ENCODE assay signal across 9 mouse cellular contexts in the genomic region with DNA sequence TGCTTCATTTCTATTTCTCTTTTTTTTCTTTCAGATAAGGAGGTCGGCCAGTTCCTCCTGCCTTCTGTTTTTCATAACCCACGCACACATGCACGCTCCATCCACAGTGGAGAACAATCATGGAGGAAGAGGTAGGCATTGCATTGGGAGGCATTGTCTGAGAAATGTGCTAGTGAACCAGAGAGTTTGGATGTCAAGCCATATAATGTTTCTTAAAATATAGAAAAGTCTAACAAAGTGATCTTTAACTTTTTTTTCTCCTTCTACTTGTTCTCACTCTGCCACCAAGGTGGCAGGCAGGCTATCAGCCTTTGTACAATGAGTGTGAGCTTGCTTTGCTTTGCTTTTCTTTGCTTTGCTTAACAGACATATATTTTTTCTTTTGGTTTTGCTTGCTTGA. TPM values are rescaled to one million over a fixed set of nuclear protein-coding genes. Genes with fewer than 3 reads are reported as not detected.
DNase-seq lines count a peak whose midpoint lies in the region; ATAC-seq lines count a peak whose summit lies in the region.
"Had no signal": no experiment of that assay in that cellular context is flagged by ENCODE, and none has a peak within 500 bp of the region (broad histone marks: within the 10 kb centered on the region; RNA-seq: fewer than 3 reads in every experiment).

No protein-coding gene starts in this region.

- DNase-seq in midbrain, embryonic 10.5 days (ENCODE audit: low spot score) = peak; percentile 61
- DNase-seq in WW6 (ENCODE audit: low read depth, low spot score) = peak; percentile 97
- DNase-seq in fat pad, adult 2 months (ENCODE audit: extremely low read depth, low read depth, low spot score) = peak; percentile 42
- peak; percentile 49 for DNase-seq in skeletal muscle tissue, adult 2 months (ENCODE audit: low read depth, low spot score)
- DNase-seq in testis, postnatal 14 days (ENCODE audit: low spot score) = no peak
- DNase-seq in left cerebral cortex, adult 8-10 months (ENCODE audit: low spot score in 2 of 2) = no peak
- DNase-seq in cerebellum, postnatal 14 days = no peak
- DNase-seq: right cerebral cortex, postnatal 25 days had no signal

- 50% methylated on average over 3 of the region's 3 CpGs for WGBS in midbrain, embryonic 10.5 days
- 49% methylated on average over 3 of the region's 3 CpGs for WGBS in midbrain, embryonic 13.5 days

- no peaks in the 10 kb centered on the region for H3K4me1 ChIP-seq in midbrain, embryonic 10.5 days
- H3K4me1 ChIP-seq in midbrain, embryonic 13.5 days (replicated peaks) = no peaks in the 10 kb centered on the region

- H3K9ac ChIP-seq in midbrain, embryonic 13.5 days (replicated peaks) = no peak overlapping the region

- H3K4me2 ChIP-seq in midbrain, embryonic 13.5 days (replicated peaks) = no peak overlapping the region

- H3K27ac ChIP-seq in midbrain, embryonic 10.5 days (replicated peaks) = no peak overlapping the region
- no peak overlapping the region for H3K27ac ChIP-seq in midbrain, embryonic 13.5 days

- H3K27me3 ChIP-seq in midbrain, embryonic 10.5 days (ENCODE audit: low read depth, poor library complexity, severe bottlenecking) = no peaks in the 10 kb centered on the region
- no peaks in the 10 kb centered on the region for H3K27me3 ChIP-seq in midbrain, embryonic 13.5 days

- ATAC-seq in midbrain, embryonic 13.5 days = no peak

- H3K36me3 ChIP-seq in midbrain, embryonic 10.5 days = no peaks in the 10 kb centered on the region
- H3K36me3 ChIP-seq in midbrain, embryonic 13.5 days = no peaks in the 10 kb centered on the region

- no peak overlapping the region for H3K4me3 ChIP-seq in midbrain, embryonic 10.5 days
- H3K4me3 ChIP-seq in midbrain, embryonic 13.5 days (replicated peaks) = no peak overlapping the region

- H3K9me3 ChIP-seq in midbrain, embryonic 10.5 days (replicated peaks) = peaks cover 3% of the 10 kb centered on the region; the same call in 1 of the 2 replicates
- H3K9me3 ChIP-seq in midbrain, embryonic 13.5 days = no peaks in the 10 kb centered on the region

RNA-seq across cellular contexts. Expression of a gene that starts 53.7 kb away (rescaled TPM):
- 106 TPM in 2 replicates for polyA plus RNA-seq in midbrain, embryonic 10.5 days (2016; fragmentation: Nextera tagmentation; extraction: Ambion mirVana)
- 98.4 and 110 TPM in 2 replicates for polyA plus RNA-seq in midbrain, embryonic 13.5 days (2015; fragmentation: Nextera tagmentation; extraction: Ambion mirVana)
- total RNA-seq in left cerebral cortex, adult 8-10 months (2022) = 10 to 100 TPM; 26.0 to 31.5 (median 29.8) TPM

Comparison
In these comparisons a context has a peak if more than half of its experiments do, and no peak if none do; other contexts are left out.
1. DNase-seq: peak in midbrain, embryonic 10.5 days (single experiment), WW6 (single experiment), fat pad, adult 2 months (single experiment) and skeletal muscle tissue, adult 2 months (single experiment); none in testis, postnatal 14 days (single experiment), left cerebral cortex, adult 8-10 months (0 of 2) and cerebellum, postnatal 14 days (0 of 2).